Mouse (Mus musculus): ENCODE data around the gene Acsf3.

DNA sequence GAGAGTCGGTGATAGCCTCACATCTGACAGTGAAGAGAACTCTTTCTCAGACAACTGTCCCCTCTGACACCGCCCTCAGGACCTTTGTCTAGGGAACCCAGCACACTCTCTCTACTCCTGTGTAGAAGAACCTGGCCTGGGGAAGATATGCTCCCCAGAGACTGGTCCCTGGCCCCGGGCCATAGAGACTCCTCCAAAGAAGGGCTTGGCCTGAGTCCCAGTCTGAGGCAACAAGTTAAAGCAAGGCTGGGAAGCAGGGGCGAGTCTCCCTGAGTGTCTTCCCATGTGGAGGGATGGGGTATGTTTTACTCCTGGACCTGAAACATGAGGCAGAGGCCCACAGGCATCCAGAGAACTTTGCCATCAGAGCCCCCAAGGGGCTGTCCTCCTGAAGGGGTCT is 70.4 kb downstream of the Acsf3 start:
- TF ChIP-seq CTCF (IDR thresholded peaks at IDR 0.05; ENCODE audit: control insufficient read depth, insufficient read depth, insufficient replicate concordance, low read depth, low read length) (no peak), POLR2A (IDR thresholded peaks at IDR 0.05; ENCODE audit: control insufficient read depth, low read depth, low read length) (no peak)

All from testis, adult 2 months (tissue).